Mouse (Mus musculus) forelimb bud, embryonic 11.5 days (tissue): ENCODE measurements around the gene Zfp991.
"Not testable (repeated sequence)": the region's sequence is repeated elsewhere in the genome, so short reads cannot be mapped to it uniquely, and the experiment has no call there.

Source experiments
- DNase-seq: peaks from one replicate; pipeline ENCODE4 v3.0.0-alpha.2; 2012; ENCODE audit warnings: low read depth, low spot score

Gene Zfp991

DNA sequence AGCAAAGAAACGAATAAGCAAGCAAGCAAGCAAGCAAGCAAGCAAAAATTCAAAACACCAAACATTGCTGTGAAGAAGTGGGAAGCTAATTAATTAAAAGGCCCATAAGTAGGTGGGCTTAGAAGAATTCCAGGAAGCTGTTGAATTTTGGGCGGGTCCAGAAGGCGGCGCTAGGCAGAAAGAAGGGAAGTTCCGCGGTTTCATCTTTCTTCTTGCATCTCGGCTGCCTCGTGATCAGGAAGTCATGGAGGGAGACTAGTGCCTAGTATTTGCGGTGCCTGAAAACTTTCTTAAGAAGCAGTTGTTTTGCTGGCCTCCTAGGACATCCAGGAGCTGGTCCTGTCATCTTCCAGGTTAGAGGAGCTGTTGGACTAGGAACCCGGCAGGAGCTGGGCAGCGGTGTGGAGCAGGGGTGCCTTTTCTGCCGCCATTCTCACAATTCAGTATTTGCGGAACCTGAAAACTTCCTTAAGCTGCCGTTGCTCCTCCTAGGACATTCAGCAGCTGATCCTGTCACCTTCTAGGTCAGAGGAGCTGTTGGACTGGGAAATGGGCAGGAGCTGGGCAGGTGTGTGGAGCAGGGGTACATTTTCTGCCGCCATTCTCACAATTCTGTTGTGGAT lies at the start of gene Zfp991:
Gene Zfp991 (plus strand): TSS at position 202 of the 623 bp plus-strand sequence.
- not testable (repeated sequence) for DNase-seq

DNA sequence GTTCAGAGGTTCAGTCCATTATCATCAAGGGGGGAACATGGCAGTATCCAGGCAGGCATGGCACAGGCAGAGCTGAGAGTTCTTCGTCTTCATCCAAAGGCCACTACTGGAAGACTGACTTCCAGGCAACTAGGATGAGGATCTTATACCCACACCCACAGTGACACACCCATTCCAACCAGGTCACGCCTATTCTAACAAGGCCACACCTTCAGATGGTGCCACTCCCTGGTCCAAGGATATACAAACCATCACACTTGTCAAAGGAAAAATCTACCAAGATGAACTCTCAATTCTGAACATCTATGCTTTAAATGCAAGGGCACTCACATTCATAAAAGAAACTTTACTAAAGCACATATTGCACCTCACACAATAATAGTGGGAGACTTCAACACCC lies 36.2 kb upstream of the Zfp991 start:
- DNase-seq: not testable (repeated sequence)

DNA sequence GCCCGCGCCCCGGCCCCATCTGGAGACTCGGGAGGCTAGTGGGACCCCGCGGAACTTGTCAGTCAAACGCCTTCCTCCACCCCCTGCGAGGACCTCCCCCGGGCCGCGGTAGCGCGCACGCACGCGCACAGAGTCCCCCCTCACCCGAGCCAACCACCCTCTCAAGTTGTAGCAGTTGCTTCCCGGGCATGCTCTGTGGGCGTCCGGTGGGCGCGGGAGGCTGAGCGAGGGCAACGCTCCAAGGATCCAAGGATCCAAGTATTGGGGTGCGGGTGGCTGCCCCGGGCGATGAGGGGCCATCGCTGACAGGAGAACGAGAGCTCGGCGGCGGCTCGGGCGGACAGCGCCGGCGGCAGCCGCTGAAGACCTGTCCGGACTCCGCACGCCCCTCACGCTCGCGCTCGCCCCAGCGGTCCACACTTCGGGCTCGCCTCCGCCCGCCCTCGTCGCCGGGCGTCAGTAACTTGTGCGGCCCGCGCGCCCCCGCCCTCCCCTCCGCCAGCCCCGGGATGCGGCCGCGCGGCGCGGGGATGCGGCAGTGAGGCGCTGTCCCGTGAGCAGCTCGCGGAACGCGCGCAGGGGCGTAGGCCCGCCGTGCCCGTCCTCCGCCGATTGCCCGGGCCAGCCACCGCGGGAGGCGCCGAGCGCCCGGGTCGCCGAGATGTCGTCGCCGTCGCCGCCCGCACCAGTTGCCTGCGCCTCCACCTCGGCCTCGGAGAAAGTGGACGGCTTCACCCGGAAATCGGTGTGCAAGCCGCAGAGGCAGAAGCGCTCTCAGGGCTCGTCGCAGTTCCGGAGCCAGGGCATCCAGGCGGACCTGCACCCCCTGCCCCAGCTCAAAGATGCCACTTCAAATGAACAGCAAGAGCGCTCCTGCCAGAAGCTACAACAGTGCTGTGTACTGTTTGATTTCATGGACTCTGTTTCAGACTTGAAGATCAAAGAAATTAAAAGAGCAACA lies 29.9 kb upstream of the Zfp991 start:
- DNase-seq: not testable (repeated sequence)

DNA sequence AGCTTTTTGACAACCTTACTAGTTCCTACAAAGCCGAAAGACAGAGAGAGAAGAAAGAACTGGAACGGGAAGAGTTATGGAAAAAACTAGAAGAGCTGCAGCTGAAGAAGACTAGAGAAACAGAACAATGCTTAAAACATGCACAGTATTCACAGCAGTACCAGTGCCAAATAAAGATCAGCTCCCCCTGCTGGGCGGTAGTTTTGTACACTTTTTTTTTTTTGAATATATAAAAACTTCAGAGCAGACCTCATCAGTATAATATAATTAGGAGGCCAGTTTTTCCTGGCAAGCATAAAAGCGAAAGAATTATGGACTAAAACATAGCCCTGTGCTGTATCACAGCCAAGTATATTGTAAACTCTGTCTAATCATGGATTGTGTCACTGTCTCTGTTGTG lies 28.0 kb upstream of the Zfp991 start:
- not testable (repeated sequence) for DNase-seq

DNA sequence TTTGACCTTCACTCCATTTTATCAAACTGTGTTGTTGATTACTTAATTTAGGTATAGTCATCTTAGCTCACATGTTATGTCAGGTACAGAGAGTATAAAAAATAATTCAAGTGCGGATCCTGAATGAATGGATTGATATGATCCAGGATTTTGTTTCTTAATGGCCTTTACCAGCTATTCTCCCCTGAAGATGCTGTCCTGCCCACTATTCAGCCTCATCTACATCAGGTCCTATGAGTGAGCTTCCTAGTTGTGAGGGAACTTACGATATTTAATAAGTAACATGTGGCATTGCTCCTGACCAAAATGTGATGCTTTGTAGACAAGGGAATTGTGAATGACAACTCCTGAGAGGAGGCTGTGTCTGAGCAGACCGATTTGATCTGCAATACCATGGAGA lies 14.0 kb upstream of the Zfp991 start:
- not testable (repeated sequence) for DNase-seq

DNA sequence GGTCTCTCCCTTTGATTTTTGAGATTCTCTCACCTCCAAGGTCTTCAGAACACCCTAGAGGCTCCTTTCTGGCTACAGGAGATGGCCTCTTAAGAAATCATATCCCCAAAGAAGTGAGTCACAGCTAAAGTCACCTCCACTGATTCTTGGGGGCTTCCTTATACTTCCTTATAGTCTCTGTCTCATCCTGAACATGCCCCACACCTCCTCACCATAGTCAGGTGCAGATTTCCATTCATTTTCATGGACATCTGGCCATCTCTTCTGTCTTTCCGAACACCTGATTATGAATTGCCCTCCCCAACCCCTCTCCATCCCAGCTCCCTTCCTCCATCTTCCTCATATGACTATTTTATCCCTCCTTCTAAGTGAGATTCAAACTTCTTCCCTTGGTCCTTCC lies 9.6 kb upstream of the Zfp991 start:
- not testable (repeated sequence) for DNase-seq

DNA sequence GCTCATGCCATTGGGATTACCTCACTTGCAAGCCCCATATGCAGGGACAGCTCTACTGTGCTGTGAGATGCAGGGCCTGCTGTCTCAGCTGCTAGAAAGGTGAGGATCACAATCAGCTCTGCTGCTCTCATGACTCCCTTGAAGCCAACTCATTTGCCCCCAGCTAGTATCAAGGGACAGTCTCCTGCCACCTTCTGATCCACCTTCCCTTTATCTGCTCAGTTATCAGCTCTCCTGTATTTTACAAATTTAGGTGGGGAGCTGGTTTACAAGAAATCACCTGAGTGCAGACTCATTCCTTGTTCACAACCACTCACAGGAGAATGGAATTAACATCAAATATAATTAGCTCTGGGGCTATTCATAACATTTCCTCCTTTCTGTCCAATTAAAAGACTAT lies 8.0 kb upstream of the Zfp991 start:
- not testable (repeated sequence) for DNase-seq

DNA sequence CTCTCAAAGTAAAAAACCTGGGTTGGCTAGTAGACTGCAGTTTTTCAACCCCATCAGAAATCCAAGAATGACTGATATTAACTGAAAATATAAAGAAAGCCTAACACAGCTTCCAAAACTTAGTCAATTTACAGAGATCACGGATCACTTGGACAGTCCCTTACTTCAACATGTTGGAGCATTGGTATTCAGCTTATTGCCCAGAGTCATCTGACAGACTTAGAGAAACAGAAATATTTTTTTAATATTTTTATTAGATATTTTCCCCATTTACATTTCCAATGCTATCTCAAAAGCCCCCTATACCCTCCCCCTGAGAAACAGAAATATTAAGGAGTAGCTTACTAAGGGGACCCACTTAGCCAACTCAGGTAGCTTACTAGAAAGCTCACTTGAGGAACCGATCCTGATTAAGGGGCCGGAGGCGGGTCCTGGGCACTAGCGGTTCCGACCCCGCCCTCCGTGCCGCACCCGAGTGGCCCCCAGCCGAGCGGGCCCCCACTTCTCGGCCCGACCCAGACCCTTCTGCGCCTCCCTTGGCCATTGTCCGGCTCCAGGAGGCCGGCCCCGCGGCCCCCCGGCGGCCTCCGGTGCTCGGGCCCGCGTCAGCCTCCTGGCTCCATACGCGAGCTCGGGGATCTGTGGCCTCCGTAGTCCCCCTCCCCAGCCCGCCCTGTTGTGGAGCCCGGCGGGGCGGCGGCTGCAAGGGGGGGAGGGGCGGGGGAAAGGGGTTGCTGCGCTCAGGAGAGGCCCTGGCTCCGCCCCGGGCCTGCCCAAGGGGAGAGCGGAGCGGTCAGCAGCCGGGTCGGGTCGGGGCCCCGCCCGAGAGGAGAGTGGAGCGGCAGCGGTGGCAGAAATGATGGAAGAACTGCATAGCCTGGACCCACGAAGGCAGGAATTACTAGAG lies 7.2 kb upstream of the Zfp991 start:
- not testable (repeated sequence) for DNase-seq

DNA sequence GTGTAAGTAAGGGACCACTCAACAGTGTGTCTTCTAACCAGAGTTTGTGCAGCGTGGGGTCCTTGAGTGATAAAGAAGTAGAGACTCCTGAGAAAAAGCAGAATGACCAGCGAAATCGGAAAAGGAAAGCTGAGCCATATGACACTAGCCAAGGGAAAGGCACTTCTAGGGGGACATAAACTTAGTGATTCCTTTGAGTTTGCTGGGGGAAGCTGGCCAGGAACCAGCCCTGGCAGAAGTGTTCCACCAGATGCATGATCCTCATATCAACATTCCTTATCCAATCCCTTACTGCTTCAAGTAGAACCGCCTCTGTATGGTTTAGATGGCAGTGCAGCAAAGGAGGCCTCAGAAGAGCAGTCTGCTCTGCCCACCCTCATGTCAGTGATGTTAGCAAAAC lies 6.5 kb upstream of the Zfp991 start:
- DNase-seq: not testable (repeated sequence)

DNA sequence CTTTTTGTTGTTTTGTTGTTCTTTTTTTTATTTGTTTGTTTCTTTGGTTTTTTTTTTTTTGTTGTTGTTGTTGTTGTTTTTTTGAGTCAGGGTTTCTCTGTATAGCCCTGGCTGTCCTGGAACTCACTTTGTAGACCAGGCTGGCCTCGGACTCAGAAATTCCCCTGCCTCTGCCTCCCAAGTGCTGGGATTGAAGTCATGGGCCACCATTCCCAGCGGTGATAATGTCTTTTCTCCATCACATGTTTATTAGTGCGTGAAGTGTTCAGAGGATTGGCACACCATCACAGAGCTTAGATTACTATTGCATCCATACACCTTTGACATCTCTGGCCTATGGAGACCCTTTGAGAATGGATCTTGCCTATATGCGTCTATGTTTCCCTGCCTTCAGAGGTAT lies 6.0 kb upstream of the Zfp991 start:
- DNase-seq: not testable (repeated sequence)

DNA sequence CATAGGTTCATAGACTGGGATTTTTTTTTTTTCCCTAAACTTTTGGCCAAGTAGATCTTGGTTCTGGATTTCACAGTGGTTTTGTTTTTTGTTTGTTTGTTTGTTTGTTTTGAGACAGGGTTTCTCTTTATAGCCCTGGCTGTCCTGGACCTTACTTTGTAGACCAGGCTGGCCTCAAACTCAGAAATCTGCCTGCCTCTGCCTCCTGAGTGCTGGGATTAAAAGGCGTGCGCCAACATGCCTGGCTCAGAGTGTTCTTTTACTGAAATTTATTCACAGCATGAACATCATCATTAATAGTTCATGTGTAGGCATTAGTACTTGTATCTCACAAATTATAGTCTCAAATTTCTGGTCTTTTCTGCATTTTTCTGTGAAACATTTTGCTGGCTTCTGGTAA lies 5.4 kb upstream of the Zfp991 start:
- DNase-seq: not testable (repeated sequence)

DNA sequence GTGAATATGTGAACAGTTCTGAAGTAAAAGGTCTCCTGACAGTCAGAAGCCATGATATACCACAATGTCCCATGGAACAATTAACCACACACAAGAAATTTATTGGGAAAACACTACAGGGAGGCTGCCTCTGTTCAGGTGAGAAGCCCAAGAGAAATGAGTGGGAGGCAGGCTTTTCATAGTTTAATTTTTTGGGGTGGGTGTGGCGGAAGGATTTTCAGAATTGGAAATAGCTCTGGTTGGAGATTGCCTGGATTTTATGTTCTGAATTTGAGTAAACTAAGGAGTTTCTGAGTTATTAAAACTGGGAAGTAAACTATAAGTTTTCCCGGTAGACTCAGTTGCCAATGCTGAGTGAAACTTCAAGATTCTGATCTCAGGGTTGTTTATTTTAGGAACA lies 4.7 kb upstream of the Zfp991 start:
- not testable (repeated sequence) for DNase-seq

DNA sequence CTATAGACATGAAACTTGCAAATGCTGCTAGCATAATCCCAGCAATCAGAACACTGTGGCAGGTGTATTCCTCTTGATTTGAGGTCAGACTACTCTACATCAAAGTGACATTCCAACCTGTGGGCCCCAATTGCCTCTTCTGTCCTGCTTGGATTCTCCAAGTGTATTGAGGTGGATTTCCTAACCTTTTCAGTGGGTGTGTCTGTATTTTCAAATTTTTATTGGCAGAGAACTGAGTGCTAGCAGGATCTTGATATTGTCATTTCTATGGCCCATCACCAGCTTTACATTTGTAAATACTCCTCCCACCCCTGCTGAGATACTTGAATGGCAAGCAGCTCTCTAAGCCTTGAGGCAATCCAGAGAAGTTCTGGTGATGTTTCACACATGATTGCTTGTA lies 3.7 kb upstream of the Zfp991 start:
- not testable (repeated sequence) for DNase-seq

DNA sequence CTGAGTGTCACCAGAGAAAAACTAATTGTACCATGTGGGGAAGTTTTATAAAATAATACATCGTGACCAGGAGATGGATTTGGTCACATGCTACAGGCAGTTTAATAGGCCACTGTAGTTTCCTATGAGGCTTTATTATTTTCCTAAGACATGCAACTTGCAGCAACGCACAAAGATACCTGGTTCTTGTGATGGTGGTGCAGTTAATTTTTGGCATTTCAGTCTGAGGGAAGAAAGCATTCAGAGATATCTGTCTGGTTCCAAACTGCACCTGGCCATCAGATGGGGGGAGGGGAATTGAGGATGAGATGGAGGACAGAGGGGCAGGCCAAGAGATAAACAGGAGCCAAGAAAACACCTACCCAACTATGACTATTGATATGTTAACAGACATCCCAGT lies 1.8 kb downstream of the Zfp991 start:
- not testable (repeated sequence) for DNase-seq

DNA sequence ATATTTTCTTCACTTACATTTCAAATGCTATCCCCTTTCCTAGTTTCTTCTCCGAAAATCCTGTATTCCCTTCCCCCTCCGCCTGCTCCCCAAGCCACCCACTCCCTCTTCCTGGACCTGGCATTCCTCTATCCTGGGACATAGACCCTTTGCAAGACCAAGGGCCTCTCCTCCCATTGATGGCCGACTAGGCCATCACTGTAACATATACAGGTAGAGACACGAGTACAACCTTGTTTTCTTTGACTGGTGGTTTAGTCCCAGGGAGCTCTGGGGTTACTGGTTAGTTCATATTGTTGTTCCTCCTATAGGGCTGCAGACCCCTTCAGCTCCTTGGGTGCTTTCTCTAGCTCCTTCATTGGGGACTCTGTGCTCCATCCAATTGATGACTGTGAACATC lies 9.9 kb downstream of the Zfp991 start:
- not testable (repeated sequence) for DNase-seq

DNA sequence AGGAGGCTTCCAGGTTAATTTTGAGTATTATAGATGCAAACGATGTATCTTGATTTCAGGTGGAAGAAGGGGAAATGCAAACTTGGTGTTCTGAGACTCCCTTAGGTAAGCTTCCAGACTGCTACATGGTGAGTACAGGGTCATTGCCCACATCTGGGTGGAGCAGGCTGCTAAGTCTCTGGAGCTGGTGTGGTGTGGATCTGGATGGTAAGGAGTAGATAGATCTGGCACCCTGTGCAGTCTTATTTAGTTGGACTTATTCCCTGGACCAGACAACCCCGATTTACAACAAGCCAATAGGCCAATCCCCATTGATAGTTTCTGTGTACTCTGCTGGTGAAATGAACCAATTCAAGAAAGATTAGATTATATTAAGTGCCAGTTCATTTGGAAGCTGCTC lies 33.4 kb downstream of the Zfp991 start:
- not testable (repeated sequence) for DNase-seq

DNA sequence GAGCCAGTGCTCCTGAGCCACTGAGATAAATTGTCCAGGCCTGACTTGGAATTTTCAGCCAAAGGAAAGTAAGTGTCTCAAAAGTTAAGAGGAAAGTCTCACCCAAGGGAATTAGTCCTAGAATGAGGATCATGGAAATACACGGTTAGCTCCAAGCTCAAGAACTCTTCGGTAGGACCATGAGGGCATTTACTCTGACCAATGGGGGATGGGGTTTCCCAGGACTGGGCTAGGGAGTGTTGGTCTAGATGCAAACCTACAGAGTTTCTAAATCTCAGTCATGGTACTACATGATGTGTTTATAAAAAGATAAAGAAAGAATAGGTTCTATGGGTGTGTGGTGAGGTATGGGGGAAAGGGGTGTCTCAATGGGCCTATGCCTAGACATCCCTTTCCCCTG lies 38.7 kb downstream of the Zfp991 start:
- DNase-seq: not testable (repeated sequence)

DNA sequence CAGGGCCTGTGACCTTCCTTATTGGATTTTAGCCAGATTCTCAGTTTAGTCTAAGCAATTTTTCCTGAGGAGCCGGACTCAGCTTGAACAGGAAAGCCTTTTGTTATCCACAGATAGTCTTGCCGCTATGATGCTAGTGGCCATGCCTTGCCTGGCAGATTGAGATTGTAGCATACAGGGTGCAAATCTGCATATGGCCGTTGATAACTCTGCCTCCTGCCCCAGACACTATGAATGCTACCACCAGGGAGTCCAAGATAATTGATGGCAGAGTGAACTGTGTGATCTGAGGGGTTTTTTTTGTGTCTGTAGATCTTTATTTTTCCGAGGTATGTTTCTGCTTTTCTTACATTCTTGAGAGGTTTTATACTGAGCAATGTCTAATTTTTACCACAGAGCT lies 39.7 kb downstream of the Zfp991 start:
- not testable (repeated sequence) for DNase-seq

DNA sequence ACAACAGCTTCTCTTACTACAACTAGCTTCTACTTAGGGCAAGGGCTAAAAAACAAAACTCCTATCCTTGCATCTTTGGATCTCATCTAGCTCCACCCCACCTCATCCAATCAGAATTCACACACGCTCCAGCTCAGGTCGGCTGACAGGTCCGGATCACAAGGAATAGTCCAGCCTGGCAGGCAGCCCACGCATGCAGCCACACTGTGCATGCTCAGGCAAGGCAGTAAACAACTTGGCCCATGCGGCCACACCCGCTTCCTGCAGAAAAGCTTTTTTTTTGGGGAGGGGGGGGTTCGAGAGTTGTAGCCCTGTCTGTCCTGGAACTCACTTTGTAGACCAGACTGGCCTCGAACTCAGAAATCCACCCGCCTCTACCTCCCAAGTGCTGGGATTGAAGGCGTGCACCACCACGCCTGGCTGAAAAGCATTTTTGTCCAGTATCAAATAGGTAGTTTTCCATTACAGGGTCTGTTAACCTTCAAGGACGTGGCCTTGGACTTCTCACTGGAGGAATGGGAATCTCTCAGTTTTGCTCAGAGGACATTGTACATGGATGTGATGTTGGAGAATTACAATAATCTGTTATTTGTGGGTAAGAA lies 44.5 kb downstream of the Zfp991 start:
- DNase-seq: not testable (repeated sequence)

DNA sequence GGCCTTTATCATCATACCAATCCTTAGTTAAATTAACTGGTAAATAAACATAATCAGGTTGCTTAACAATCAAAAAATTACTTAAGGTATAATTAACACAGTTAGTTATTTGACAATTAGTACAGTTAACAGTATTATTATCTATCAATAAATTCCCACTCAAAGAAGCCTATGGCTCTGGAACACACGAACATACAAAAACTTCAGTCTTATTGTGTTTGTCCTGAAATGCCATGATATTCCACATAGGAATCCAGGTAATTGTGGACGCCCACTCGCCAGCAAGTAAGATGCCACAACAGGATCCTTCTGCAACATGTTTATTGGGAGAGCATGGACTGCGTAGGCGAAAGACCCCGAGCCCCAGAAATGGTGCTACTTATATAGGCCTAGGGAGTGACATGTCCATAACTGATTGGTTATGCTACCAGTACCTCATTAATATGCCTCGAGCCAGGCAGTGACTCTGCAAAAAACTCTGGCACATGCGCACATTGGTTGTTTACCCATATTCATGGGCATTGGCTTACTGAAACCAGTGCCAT lies 49.4 kb downstream of the Zfp991 start:
- not testable (repeated sequence) for DNase-seq
